Mouse (Mus musculus) stomach, postnatal 0 days (tissue): ENCODE measurements at regions not wholly inside any gene's neighbourhood (a gene's known extent, or its start where the extent isn't known, plus 50 kb on each side); places are given as distances from the start of the nearest gene placed in this dataset.

ENCODE experiments used
- ATAC-seq: fragments of 200-750 bp; cut with Nextera tagmentation; 2 replicates; pipeline ENCODE4 v1.8.0; 2017; ENCODE audit not compliant: low FRiP score, low TSS enrichment
- DNase-seq: peaks from one replicate; pipeline ENCODE4 v3.0.0-alpha.2; 2016; ENCODE audit warnings: low spot score
- H3K27ac ChIP-seq: fragments of 300-500 bp; sonication (generic); replicated peaks from 2 replicates; pipeline ENCODE4 v1.5.1; 2014; ENCODE audit warnings: mild to moderate bottlenecking, control low read depth
- H3K27me3 ChIP-seq: fragments of 300-500 bp; sonication (generic); 2 replicates; pipeline ENCODE4 v1.6.1; 2014; ENCODE audit warnings: low read length; ENCODE audit not compliant: control insufficient read depth, insufficient read depth
- H3K36me3 ChIP-seq: fragments of 300-500 bp; sonication (generic); 2 replicates; pipeline ENCODE4 v1.6.1; 2014; ENCODE audit warnings: low read length, mixed read lengths; ENCODE audit not compliant: control insufficient read depth, insufficient read depth
- H3K4me1 ChIP-seq: fragments of 300-500 bp; sonication (generic); replicated peaks from 2 replicates; pipeline ENCODE4 v1.6.1; 2014; ENCODE audit warnings: antibody characterized with exemption; ENCODE audit not compliant: control insufficient read depth, insufficient read depth
- H3K4me2 ChIP-seq: fragments of 300-500 bp; sonication (generic); replicated peaks from 2 replicates; pipeline ENCODE4 v1.6.1; 2014; ENCODE audit warnings: low read depth, mild to moderate bottlenecking, control low read depth, moderate library complexity
- H3K4me3 ChIP-seq: fragments of 300-500 bp; sonication (generic); 2 replicates; pipeline ENCODE4 v1.5.1; 2014; ENCODE audit warnings: low read depth, low read length, control low read depth
- H3K9ac ChIP-seq: fragments of 300-500 bp; sonication (generic); 2 replicates; pipeline ENCODE4 v1.6.1; 2014; ENCODE audit warnings: mild to moderate bottlenecking, low read length, control low read depth, mixed read lengths
- H3K9me3 ChIP-seq: fragments of 300-500 bp; sonication (generic); 2 replicates; pipeline ENCODE4 v1.6.1; 2016; ENCODE audit warnings: low read length; ENCODE audit not compliant: control insufficient read depth
- CTCF ChIP-seq: IDR thresholded peaks from 2 replicates; pipeline ENCODE4 v1.5.1; 2016; ENCODE audit warnings: antibody characterized with exemption, low read depth, mild to moderate bottlenecking, moderate library complexity
- EP300 ChIP-seq: optimal IDR thresholded peaks from 2 replicates; pipeline ENCODE3; 2016; ENCODE audit warnings: antibody characterized with exemption
- WGBS: fragments of 180-500 bp; shearing (Covaris S2); extraction: QIAGEN DNeasy Blood & Tissue Kit; methylation state at CpG from one replicate; pipeline ENCODE4 v1.1.7; 2014; 5-methylcytosine and 5-hydroxymethylcytosine counted together

GRCm38 (mm10) chr2:46655289-46655688 lies 1538.1 kb upstream of the Zeb2 start:
- Histone ChIP-seq H3K9ac (no peak overlapping the region), H3K27me3 (no peaks in the 10 kb centered on the region), H3K4me2 (no peak overlapping the region), H3K4me1 (no peaks in the 10 kb centered on the region), H3K4me3 (no peak overlapping the region), H3K9me3 (no peaks in the 10 kb centered on the region), H3K27ac (no peak overlapping the region), H3K36me3 (no peaks in the 10 kb centered on the region)
- ATAC-seq (no peak), DNase-seq (no peak)
- TF ChIP-seq CTCF (no peak), EP300 (no peak)
- WGBS: 93% methylated on average over 1 of the region's 1 CpGs

DNA sequence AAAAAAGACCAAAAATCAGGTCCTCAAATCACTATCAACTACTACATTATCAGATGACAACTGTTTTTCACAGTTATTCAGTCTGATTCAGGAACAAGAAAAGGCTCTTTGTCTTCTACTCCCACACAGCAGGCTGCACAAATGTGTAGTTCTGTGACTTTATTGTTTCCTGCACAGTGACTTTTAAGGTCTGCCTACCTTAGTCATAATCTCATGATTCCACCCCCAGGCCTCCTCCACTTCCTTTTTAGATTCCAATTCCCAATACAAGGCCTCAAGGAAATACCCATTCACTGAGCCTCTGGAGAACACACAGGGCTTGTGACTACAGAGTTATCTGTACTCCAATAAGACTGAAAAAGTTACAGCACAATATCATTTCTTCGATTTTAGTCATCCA lies 1535.4 kb upstream of the Zeb2 start:
- ATAC-seq (no peak), DNase-seq (no peak)
- H3K4me3 ChIP-seq: no peak overlapping the region
- H3K27me3 ChIP-seq: no peaks in the 10 kb centered on the region
- no peak overlapping the region for H3K4me2 ChIP-seq
- no peak overlapping the region for H3K27ac ChIP-seq
- WGBS: 81% methylated on average over 1 of the region's 1 CpGs
- TF ChIP-seq EP300 (no peak), CTCF (no peak)
- no peak overlapping the region for H3K9ac ChIP-seq
- no peaks in the 10 kb centered on the region for H3K4me1 ChIP-seq
- no peaks in the 10 kb centered on the region for H3K9me3 ChIP-seq
- no peaks in the 10 kb centered on the region for H3K36me3 ChIP-seq

DNA sequence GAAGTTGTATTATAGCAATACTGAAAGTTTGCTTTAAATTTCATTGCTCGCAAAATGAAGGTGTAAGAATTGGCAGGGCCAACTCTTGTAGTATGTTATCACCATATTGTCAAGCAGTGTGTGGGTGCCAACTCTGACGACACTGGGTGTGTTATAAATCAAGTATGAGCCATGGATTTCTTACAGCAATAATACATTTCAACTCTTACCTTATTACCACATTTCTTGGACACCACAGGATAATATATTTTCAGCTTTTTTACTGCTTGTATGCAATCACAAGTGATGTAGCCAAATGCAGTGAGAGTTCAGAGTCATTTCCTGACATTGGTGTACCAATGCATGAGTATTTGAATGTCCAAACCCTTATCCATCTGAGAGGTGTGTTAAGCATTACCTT lies 1529.2 kb upstream of the Zeb2 start:
- H3K9me3 ChIP-seq: no peaks in the 10 kb centered on the region
- no peak overlapping the region for H3K4me2 ChIP-seq
- TF ChIP-seq EP300: no peak
- no peak for TF ChIP-seq CTCF
- WGBS: 58% methylated on average over 2 of the region's 2 CpGs
- H3K27ac ChIP-seq: no peak overlapping the region
- H3K27me3 ChIP-seq: no peaks in the 10 kb centered on the region
- H3K9ac ChIP-seq: no peak overlapping the region
- no peak overlapping the region for H3K4me3 ChIP-seq
- H3K36me3 ChIP-seq: no peaks in the 10 kb centered on the region
- DNase-seq (no peak), ATAC-seq (no peak)
- H3K4me1 ChIP-seq: no peaks in the 10 kb centered on the region

GRCm38 (mm10) chr2:46609217-46609616 lies 1492.0 kb upstream of the Zeb2 start:
- no peaks in the 10 kb centered on the region for H3K9me3 ChIP-seq
- ATAC-seq (no peak), DNase-seq (no peak)
- 83% methylated on average over 2 of the region's 2 CpGs for WGBS
- no peaks in the 10 kb centered on the region for H3K4me1 ChIP-seq
- H3K36me3 ChIP-seq: no peaks in the 10 kb centered on the region
- no peak overlapping the region for H3K4me2 ChIP-seq
- no peak overlapping the region for H3K4me3 ChIP-seq
- H3K27me3 ChIP-seq: no peaks in the 10 kb centered on the region
- no peak overlapping the region for H3K9ac ChIP-seq
- no peak overlapping the region for H3K27ac ChIP-seq
- TF ChIP-seq CTCF (no peak), EP300 (no peak)

DNA sequence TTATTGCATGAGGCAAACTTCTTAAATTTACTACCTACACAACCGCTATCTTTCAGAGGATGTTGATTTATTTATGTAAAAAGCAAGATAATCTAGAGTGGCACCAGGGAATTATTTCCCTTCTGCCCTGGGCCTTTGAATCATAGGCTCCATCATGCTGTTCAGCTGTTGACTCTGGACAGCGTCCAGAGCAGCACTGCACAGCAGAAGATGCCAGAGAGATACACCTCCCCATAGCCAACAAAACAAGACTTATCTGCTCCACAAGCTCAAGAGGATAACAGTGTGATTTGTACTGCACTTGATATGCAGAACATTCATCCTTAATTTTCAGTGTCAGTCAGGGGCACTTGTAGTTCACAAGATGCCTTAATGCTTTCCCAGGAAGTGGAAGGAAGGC lies 1464.6 kb upstream of the Zeb2 start:
- H3K4me3 ChIP-seq: no peak overlapping the region
- DNase-seq: no peak

DNA sequence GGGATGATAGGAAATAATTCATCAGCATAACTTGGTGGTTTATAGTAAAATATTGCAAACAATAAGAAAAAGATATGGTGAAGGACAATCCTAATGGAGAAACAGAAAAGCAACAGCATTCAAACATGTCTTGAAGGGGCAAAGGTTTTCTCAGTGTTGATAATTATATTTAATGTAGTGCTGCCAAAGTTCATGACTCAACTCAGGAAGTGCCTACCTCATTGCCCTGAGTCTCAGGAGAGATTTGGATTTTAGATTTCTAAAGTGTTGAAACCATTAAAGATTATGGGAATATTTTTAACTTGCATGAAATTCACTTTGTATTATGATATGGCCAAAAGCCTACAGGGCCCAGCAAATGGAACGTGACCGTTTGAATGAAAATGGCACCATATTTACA lies 1453.2 kb upstream of the Zeb2 start:
- H3K9me3 ChIP-seq: no peaks in the 10 kb centered on the region
- no peak overlapping the region for H3K9ac ChIP-seq
- no peak overlapping the region for H3K4me2 ChIP-seq
- no peak for ATAC-seq
- no peak overlapping the region for H3K27ac ChIP-seq
- no peak for DNase-seq
- no peak for TF ChIP-seq CTCF
- TF ChIP-seq EP300: no peak
- no peaks in the 10 kb centered on the region for H3K27me3 ChIP-seq
- no peaks in the 10 kb centered on the region for H3K4me1 ChIP-seq
- no peaks in the 10 kb centered on the region for H3K36me3 ChIP-seq
- 98% methylated on average over 2 of the region's 2 CpGs for WGBS
- H3K4me3 ChIP-seq: no peak overlapping the region

More for the DNA sequence above, 1464.6 kb upstream of the Zeb2 start:
- 36% methylated on average over 2 of the region's 2 CpGs for WGBS
- TF ChIP-seq EP300: no peak
- no peak for TF ChIP-seq CTCF
- Histone ChIP-seq H3K27ac (no peak overlapping the region), H3K4me2 (no peak overlapping the region), H3K9ac (no peak overlapping the region), H3K27me3 (no peaks in the 10 kb centered on the region), H3K36me3 (no peaks in the 10 kb centered on the region), H3K4me1 (no peaks in the 10 kb centered on the region), H3K9me3 (no peaks in the 10 kb centered on the region)
- ATAC-seq: no peak
